Mouse (Mus musculus) liver, adult (tissue): ENCODE data around the gene Aldh3b3.

Experiments used
- GATA4 ChIP-seq: IDR thresholded peaks from 2 replicates; pipeline ENCODE4 v1.6.1; 2014; ENCODE audit warnings: mild to moderate bottlenecking, low read length; ENCODE audit not compliant: insufficient replicate concordance

The Aldh3b3 gene

DNA sequence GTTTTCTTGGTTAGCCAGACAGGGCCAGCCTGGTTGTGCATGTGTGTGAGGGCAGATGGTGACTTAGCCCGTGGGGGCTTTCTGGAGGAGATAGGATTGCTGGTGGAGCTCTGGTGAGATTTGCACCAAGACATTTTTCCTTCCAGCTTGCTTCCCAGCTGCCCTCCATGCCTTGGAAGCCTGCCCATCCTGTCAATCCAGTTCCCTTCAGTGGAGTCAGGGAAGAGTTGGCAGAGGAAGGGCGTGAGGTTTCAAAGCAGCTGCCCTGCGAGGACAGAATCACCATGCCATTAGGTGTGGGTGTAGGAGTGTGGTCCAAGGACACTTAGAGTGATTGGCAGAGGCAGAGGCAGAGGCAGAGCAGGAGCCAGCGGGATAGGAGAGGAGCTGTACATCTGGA is at the start of gene Aldh3b3:
Gene Aldh3b3 (plus strand): TSS at position 176 of the 400 bp plus-strand sequence.
- TF ChIP-seq GATA4: no peak

DNA sequence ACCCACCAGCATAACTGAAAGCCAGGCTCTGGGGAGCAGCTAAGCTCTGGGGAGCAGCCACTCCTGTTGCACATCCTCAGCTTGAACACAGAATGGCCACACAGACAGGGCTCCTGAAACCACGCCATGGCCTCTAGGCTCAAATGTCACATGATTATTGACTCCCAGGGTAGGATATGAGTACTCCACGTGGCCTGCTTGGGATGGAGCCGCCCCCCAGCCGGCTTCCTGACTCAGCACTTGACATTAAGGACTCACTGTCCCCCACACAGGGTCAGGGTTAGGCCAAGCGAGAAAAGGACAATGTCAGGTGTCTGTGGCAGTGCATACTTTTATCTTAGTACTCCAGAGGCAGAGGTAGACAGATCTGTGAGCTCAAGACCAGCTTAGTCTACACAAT is 48.2 kb upstream of the Aldh3b3 start:
- TF ChIP-seq GATA4: no peak

DNA sequence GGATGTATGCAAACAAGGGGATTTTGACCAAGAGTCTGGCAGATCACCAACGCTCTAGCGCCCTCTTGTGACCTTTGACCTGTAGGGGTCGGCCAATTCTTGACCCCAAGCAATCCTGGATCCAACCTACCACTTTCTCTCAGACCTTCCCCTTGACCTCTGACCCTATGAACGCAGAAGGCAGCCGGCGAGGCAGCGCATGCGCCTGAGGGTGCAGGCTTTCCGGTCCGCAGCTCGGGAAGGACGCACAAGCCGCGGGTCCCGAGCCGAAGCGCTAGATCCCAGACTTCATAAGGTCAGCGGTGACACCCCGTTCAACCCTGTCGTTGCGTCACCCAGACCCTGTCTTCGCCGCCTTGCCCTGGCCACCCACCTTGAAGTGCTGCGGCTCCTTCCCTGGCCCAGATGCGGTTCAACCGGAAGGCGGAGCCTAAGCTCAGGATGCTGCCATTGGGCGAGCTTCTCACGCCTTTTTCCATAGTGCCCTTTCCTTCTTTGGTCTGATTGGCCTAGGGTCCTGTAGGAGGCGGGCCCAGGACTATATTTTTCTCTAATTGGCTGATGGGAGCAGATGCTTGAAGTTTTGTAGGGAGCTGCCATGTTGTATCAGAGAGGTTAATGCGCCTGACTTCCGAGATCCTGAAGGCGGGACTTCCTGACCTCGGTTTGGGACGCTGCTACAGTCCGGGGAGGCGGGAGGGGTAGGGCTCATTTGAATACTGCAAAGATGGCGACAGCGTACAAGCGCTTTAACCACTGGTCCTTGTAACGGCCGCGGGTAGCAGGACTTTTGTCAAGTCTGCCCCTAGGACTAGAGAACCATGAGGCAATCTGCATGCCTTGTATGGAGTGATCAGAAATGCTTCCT is 45.9 kb upstream of the Aldh3b3 start, which contains the start of gene Ndufs8:
Gene Ndufs8 (minus strand): TSS at position 438 of the 868 bp plus-strand sequence.
- TF ChIP-seq GATA4: no peak; the same call in 1 of the 2 replicates

DNA sequence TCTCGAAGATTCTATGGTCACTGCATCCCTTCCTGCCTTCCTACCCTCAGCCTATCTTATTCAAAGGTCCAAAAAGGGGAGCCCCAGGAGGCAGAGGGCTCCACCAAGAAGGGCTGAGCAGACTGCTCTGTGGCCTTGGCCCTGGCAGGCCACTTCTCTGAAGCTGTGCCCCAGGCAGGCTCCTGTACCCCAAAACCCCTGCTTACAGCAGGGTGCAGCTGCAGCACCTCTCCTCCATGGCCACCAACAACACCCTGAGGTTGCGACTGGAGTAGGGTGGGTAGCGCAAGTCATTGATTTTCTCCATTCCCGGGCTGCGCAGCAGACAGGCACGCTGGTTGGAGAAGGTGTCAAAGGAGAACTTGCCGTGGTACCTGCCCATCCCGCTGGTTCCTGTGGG is 44.8 kb upstream of the Aldh3b3 start:
- no peak for TF ChIP-seq GATA4

DNA sequence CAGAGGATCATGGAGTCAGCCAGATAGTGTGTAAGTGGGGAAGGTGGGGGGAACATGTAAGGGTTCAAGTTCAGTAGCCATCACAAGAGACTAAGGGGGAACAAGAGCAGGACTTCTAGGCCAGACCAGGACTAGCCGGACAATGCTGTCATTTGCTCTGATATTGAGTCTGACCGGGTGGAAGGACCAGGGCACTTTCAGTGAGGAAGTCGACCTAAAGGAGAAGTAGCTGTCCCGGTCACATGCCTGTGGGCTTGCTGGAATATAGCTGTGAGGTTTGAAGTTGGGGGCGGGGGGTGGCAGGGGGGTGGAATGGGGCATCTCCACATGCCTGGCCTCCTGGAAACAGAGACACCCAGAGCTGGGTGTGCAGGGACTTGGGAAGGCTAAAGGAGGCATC is 43.9 kb upstream of the Aldh3b3 start:
- TF ChIP-seq GATA4: no peak

DNA sequence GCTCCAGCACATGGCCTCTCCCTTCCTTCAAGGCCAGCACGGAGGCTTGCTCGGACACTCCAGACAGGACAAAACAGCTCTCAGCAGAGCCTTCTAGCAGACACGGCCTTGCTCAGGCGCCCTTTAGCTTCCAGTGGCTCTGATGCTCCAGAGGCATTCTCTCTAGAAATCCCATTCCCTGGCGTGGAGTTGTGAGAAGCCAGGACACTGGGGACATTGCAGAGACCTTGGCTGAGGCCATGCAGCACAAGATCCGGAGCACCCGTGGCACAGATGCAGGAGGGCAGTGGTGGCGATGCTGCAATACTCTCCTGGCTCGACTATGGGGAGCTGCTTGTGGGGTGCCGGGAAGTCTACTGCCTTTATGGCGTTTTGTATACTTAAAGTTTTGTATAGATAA is 41.7 kb upstream of the Aldh3b3 start:
- TF ChIP-seq GATA4: no peak

DNA sequence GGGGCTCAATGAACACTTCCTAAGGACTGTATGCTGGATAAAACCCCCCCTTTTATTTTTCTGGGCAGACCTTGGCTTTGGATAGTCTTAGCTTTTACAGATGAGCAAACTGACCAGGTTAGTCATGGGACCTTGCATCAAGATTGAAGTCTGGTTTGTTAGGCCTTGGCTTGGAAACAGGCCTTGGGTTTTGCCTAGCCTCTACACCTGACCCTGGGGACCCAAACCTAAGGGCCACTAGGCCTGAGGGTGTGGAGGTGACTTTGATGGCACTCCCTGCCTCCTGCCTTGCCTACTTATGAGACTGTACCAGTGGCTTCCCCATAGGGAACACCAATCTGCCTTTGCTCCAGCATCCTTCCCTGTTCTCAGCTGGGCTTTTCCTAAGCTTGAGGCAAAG is 38.5 kb upstream of the Aldh3b3 start:
- no peak for TF ChIP-seq GATA4

DNA sequence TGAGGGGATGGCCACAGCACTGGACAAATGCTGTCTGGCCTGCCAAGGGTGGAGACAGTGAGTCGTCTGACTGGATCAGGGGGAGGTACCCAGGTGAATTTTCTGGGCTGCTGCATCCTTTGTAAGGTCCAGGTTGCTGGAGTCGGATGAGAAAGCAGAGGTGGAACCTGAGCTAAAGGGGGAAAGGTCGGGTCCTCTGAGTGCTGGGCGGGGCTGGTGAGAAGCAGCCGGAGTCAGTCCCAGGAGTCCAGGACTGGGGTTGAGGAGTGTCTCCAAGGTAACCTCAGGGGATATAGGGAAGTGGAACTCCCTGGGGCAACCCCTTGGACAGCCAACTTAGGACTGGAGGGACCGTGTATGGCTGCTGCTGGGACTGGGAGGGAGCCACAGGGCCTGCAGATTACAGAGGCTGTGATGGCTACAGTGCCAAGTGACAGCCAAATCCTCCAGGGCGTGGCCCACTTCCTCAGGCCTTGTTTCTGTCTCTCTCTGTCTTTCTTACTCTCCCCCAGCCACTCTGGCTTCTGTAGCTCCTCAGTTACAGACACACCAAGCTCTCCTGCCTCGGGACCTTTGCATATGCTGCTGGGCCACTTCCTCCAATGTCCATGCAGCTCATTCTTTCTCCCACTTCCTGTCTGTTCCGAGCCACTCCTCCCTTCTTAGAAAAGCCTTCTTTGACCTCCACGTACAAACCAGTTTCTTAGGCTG is 35.6 kb upstream of the Aldh3b3 start:
- no peak for TF ChIP-seq GATA4

DNA sequence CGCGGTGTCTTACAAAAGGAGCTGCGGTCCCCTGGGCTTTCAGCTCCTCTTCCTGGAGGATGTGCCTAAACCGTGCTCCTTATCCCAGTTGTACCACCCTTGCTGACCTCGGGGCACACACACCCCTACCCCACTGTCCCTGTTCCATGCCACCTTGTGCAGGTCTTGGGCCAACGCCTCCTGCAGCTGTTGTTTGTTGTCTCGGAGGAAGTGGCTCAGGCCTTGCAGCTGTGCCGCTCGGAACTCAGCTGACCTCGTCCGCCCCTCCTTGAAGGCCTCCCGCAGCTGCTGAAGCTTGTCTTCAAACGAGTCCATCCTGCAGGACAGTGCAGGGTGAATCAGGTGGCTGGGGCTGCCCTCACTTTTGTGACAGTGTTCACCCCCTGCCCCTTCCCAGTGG is 34.9 kb upstream of the Aldh3b3 start:
- no peak for TF ChIP-seq GATA4

DNA sequence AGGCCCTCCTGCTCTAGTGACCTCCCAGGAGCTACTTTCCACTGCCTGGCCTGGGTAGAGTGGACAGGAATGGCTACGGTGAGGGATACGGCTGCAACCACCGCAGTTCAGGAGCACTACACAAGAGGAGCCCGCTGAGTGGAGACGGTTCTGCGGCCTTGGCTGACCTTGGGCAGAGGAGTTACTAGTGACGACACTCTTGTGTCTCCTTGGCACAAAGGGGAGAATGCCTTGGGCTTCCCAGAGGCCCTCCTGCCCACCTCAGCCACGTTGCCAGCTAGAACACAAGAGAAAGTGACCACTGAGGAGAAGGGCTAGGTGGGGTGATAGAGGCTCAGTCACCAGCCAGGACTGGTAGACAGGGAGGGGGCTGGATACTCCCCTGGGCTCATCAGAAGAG is 34.3 kb upstream of the Aldh3b3 start:
- TF ChIP-seq GATA4: no peak

DNA sequence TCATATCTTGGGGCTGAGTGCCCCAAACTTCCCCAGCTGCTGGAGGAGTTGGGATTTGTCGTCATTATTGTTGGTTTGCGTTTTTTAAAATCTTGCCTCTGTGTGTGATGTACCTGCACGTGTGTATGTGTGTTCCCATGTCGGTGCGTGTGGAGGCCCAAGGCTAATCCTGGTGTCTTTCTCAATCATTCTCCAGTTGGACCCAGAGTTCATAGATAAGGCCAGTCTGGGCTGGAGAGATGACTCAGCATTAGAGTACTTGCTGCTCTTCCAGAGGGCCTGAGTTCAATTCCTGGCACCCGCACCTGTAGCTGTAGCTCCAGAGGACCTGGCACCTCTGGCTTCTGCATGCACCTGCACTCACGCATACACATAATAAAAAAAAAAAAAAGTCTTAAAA is 33.6 kb upstream of the Aldh3b3 start:
- no peak for TF ChIP-seq GATA4

DNA sequence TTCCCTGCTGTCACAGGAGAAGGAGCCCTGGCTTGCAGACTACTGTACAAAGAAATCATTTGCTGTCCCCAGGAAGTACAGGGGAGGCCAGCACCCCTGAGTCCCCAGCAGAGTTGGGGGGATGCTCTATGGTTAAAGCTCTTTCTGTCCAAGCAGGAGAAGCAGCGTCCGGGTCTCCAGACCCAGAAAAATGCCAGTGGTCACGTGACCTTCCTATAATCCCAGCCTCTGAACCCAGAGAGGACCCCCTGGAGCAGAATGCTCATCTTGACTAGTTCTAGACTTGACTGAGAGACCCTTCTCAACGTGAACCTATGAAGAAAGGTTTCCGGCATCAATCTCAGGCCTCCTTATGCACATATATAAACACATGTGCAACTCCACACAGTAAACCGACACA is 32.6 kb upstream of the Aldh3b3 start:
- no peak for TF ChIP-seq GATA4

DNA sequence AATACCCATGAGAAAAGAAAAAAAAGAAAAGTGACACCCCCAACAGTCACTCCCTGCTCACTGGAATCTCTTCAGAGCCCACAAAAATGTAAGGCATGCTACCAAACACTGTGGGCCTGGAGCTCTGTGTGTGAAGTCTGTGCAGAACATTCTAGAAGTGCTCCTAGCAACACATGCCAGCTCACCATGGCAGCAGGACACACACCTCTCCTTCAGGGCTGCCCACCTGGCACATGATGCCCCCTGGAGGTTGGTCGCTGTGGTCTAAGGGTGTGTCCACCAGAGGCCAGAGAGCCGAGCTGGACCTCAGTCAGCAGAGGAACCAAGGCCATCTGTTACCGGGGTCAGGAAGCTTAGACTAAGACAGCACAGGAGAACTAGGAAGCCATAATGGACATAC is 32.2 kb upstream of the Aldh3b3 start:
- TF ChIP-seq GATA4: no peak

DNA sequence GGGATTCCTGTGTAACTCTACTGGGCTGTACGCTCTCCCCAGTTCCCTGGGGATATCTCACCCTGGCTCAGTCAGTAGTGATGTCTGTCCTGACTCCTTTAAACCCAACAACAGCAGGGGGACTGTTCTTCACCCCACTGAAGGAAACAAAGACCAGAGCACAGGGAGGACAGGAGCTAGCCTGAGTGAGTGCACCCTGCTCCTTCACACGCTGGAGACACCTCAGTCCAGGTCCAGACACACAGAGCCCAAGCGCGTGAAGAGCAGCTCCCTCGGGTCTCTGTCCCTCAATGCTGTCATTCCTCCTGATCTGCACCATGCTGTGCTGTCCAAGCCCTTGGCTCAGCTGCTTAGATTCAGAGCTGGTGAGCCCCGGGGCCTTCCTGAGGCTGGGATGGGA is 31.8 kb upstream of the Aldh3b3 start:
- no peak for TF ChIP-seq GATA4

DNA sequence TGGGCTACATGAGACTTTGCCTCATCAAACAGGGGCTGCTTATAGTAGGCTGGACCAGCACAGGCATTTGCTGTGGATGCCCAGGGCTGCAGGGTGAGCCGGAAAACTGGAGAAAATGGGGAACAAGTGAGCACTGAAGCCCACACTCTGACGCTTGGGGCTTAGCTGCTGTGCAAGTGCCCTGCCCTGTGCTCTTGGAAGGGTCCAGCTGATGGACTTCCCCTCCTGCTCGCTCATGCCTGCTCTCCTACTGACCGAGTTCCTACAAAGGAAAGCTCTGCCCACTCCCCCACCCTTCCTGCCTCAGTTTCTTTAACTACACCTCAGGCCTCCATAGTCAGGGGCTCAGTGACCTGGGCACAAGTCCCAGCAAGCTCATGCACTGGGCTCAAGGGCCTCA is 30.5 kb upstream of the Aldh3b3 start:
- no peak for TF ChIP-seq GATA4

DNA sequence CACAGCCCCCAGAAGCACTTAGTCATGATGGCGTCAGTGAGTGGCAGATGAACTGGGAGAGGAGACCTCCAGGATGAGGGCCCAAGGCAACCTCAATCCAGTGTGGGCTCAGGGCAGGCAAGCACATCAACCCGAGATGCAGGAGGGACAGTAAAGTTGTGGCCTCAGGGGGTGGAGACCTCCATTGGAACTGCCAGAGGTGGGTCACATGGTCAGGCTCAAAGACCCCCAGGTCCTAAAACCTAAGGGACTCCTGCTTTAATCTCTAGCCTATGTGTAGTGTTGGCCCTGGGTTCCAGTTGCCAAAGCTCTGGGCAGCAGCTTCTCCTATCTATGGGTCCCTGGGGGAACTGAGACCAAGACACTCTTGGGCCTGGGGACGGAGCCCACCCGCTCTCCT is 29.7 kb upstream of the Aldh3b3 start:
- TF ChIP-seq GATA4: no peak
